Mouse (Mus musculus): ENCODE results near the gene Xylt1.

DNA sequence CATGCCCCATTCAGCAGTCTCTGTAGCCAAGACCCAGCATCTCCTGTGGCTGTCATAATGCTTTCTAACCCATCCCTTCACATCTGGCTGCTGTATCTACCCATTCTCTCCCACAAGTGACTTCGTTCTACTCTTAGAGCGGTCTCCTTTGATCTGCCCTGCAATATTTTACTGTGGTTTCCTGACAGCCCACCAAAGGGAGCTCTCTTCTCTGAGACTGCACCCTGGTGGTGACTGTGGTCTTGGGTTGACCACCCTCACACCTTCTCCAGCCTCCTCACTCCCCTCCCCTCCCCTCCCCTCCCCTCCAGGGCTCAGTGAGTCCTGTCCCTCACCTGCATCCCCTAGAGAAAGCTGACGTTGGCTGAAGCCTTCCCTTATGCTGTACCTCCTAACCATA, 178.3 kb downstream of the Xylt1 start:
- TF ChIP-seq POLR2A (IDR thresholded peaks at IDR 0.05; ENCODE audit: borderline replicate concordance, control insufficient read depth, low read depth, low read length) (no peak), CTCF (IDR thresholded peaks at IDR 0.05; ENCODE audit: control insufficient read depth, insufficient read depth, low read length) (no peak)
